Mouse (Mus musculus) erythroid progenitor cell, adult 5-6 weeks (primary cell): ENCODE data around the gene Bub1b. TPM values are rescaled to one million over a fixed set of nuclear protein-coding genes. Genes with fewer than 3 reads are reported as not detected.

ENCODE experiments used
- ATAC-seq: replicated peaks from 2 replicates; pipeline ENCODE4 v1.8.0; 2016; ENCODE audit warnings: moderate number of reproducible peaks, mild to moderate bottlenecking, moderate TSS enrichment, inconsistent platforms; ENCODE audit not compliant: poor library complexity, low FRiP score, severe bottlenecking
- total RNA-seq, 2 experiments: library from RNA; stranded (forward) in 1 of 2; stranded (reverse) in 1 of 2; fragments of 150-400 nt in 1 of 2; fragments of 186-747, 209-891 nt in 1 of 2; gene quantifications; 2 replicates each; pipeline versions ENCODE4 v1.2.3 to v1.2.4; 2015 to 2017; ENCODE audit warnings: low replicate concordance in 2 of 2

Gene Bub1b
- total RNA-seq, 2 experiments from 2014 or later = 118 to 270 TPM

- no peak for ATAC-seq
Observed at GRCm38 (mm10) chr2:118662902-118663803, 65.1 kb downstream of the Bub1b start, which contains the start of gene Pak6. Gene Pak6, plus strand, starts transcription at chr2:118663303.

- no peak for ATAC-seq
Observed at GRCm38 (mm10) chr2:118663804-118664766, 66.1 kb downstream of the Bub1b start.

GRCm38 (mm10) chr2:118664975-118665516 lies 67.0 kb downstream of the Bub1b start:
- ATAC-seq = no peak

- no peak for ATAC-seq
Observed at GRCm38 (mm10) chr2:118665616-118666015, 67.6 kb downstream of the Bub1b start.

- no peak for ATAC-seq
Observed at GRCm38 (mm10) chr2:118667181-118667580, 69.2 kb downstream of the Bub1b start.

GRCm38 (mm10) chr2:118669245-118669644 lies 71.2 kb downstream of the Bub1b start:
- ATAC-seq = no peak

GRCm38 (mm10) chr2:118669785-118670184 lies 71.8 kb downstream of the Bub1b start:
- no peak for ATAC-seq

GRCm38 (mm10) chr2:118671728-118672127 lies 73.7 kb downstream of the Bub1b start:
- no peak for ATAC-seq

GRCm38 (mm10) chr2:118673686-118674465 lies 75.9 kb downstream of the Bub1b start:
- no peak for ATAC-seq

GRCm38 (mm10) chr2:118674500-118674899 lies 76.5 kb downstream of the Bub1b start:
- ATAC-seq = no peak

GRCm38 (mm10) chr2:118676839-118677741 lies 79.1 kb downstream of the Bub1b start:
- ATAC-seq = no peak

- no peak for ATAC-seq
Observed at GRCm38 (mm10) chr2:118677817-118678216, 79.8 kb downstream of the Bub1b start.

GRCm38 (mm10) chr2:118679577-118679976 lies 81.6 kb downstream of the Bub1b start:
- no peak for ATAC-seq

- ATAC-seq = no peak
Observed at GRCm38 (mm10) chr2:118680926-118681325, 82.9 kb downstream of the Bub1b start.

GRCm38 (mm10) chr2:118682544-118683260 lies 84.7 kb downstream of the Bub1b start:
- no peak for ATAC-seq

- ATAC-seq = no peak
Observed at GRCm38 (mm10) chr2:118685088-118685487, 87.1 kb downstream of the Bub1b start.

GRCm38 (mm10) chr2:118686693-118687092 lies 88.7 kb downstream of the Bub1b start:
- no peak for ATAC-seq

GRCm38 (mm10) chr2:118687791-118688190 lies 89.8 kb downstream of the Bub1b start:
- no peak for ATAC-seq
